In the genomic region with DNA sequence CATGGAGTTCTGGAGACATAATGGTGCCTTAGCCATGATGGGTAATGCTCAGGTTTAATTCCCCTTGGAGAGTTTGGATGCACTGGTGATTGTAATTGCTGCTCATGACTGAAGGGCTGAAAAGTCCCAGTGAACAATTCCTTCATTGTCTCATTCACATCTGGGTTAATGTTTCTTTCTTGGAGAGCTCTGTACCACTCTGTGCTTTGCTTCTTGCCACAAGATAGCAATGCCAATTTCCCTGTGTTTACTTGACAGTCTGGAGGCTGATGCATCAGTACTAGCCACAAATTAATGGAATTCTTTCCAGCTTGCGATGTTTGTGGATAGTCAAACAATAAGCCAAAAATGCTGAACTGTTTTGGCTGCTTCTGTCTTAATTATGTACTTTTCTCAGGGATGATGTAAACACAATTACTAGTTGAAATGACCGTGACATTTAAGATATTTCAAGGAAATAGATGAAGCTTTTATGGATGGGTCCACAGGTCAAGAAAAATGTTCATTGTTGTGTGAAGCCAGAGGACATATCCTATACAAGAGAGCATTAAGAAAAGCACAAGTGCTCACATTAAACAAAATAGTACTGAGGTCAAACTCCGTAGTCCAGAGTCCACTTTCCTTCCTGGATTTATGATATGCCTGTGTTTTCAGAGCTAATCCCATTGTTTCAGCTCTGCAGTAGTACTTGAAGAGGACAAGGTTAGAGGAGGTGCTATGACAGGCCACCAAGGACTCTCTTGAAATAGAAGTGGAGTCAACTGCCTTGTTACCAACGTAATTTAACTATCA, we compare ENCODE assay signal across 30 mouse cellular contexts.
DNase-seq lines count a peak whose midpoint lies in the region; ATAC-seq and TF ChIP-seq lines count a peak whose summit lies in the region.
"Had no signal": no experiment of that assay in that cellular context is flagged by ENCODE, and none has a peak within 500 bp of the region (broad histone marks: within the 10 kb centered on the region; RNA-seq: fewer than 3 reads in every experiment).

No protein-coding gene starts in this region.

- peak; percentile 70 for ATAC-seq in frontal cortex, adult (ENCODE audit: low TSS enrichment)
- ATAC-seq in intestine, embryonic 14.5 days (replicated peaks; ENCODE audit: low FRiP score, low TSS enrichment, low read depth), result 0 out of 2 replicates have a peak, but pooled peaks have one; percentile 40
- no peak for ATAC-seq in erythroblast, adult 5-6 weeks (replicated peaks; ENCODE audit: low FRiP score, poor library complexity, severe bottlenecking)
- ATAC-seq: activated CD4-positive, CD25-positive, alpha-beta regulatory T cell, adult 4 months; forebrain, embryonic 13.5 days had no signal

- no peaks in the 10 kb centered on the region for H3K79me2 ChIP-seq in myocyte (ENCODE audit: control insufficient read depth, insufficient read depth)

- no peak overlapping the region for H3K4me2 ChIP-seq in intestine, embryonic 14.5 days (ENCODE audit: low read length)
- H3K4me2 ChIP-seq in myocyte (ENCODE audit: low read depth), result peak overlapping the region; percentile 3
- H3K4me2 ChIP-seq: embryonic facial prominence, embryonic 12.5 days; forebrain, embryonic 13.5 days; heart, embryonic 12.5 days; hindbrain, embryonic 14.5 days; neural tube, embryonic 15.5 days had no signal

- no peak overlapping the region for H3K27ac ChIP-seq in intestine, embryonic 14.5 days (ENCODE audit: low read depth)
- H3K27ac ChIP-seq in forebrain, embryonic 10.5 days, result no peak overlapping the region
- H3K27ac ChIP-seq: embryonic facial prominence, embryonic 12.5 days; forebrain, embryonic 13.5 days; heart, adult 2 months; hindbrain, embryonic 14.5 days; liver, embryonic 14.5 days; neural tube, embryonic 15.5 days; stomach, postnatal 0 days had no signal

- H3K4me3 ChIP-seq in intestine, embryonic 14.5 days (ENCODE audit: low read depth, low read length), result no peak overlapping the region
- no peak overlapping the region for H3K4me3 ChIP-seq in myocyte
- no peak overlapping the region for H3K4me3 ChIP-seq in forebrain, embryonic 10.5 days
- H3K4me3 ChIP-seq: embryonic facial prominence, embryonic 12.5 days; erythroblast, embryonic 14.5 days; forebrain, embryonic 13.5 days; heart, adult 2 months; heart, embryonic 12.5 days; neural tube, embryonic 15.5 days had no signal

- no peak for DNase-seq in frontal cortex, adult 2 months (ENCODE audit: extremely low spot score in 1 of 2, low spot score in 1 of 2)
- DNase-seq in brain, adult 2 months (ENCODE audit: low read depth, low spot score), result peak; percentile 64
- no peak for DNase-seq in intestine, embryonic 14.5 days (ENCODE audit: low spot score)
- DNase-seq in forebrain, embryonic 10.5 days (ENCODE audit: extremely low spot score, low spot score), result no peak
- DNase-seq: adrenal gland, adult 8-10 months; B cell, adult 2 months; cerebellum, adult 11 months; cerebellum, adult 9-11 months; gastrocnemius, postnatal 25 days; heart, adult 2 months; kidney, postnatal 25 days; layer of hippocampus, postnatal 36 days; liver; lung, adult 2 months; lung, postnatal 10 days; midbrain, embryonic 14.5 days; retina, postnatal 1 day; thymus, postnatal 4 days had no signal

- no peak overlapping the region for H3K9ac ChIP-seq in intestine, embryonic 14.5 days (ENCODE audit: low read length)
- H3K9ac ChIP-seq: embryonic facial prominence, embryonic 12.5 days; forebrain, embryonic 13.5 days; heart, embryonic 12.5 days; hindbrain, embryonic 14.5 days; liver, embryonic 14.5 days; neural tube, embryonic 15.5 days had no signal

- WGBS in intestine, embryonic 14.5 days, result 39% methylated on average over 4 of the region's 4 CpGs
- 81% methylated on average over 4 of the region's 4 CpGs for WGBS in forebrain, embryonic 10.5 days

- TF ChIP-seq POLR2A in myocyte (IDR thresholded peaks at IDR 0.05; ENCODE audit: insufficient read length, low read depth), result no peak

- H3K27me3 ChIP-seq in intestine, embryonic 14.5 days (replicated peaks; ENCODE audit: control insufficient read depth, insufficient read depth, low read length), result no peaks in the 10 kb centered on the region
- H3K27me3 ChIP-seq in myocyte (ENCODE audit: control insufficient read depth, insufficient read depth, insufficient read length), result no peaks in the 10 kb centered on the region
- H3K27me3 ChIP-seq in forebrain, embryonic 10.5 days (ENCODE audit: poor library complexity, severe bottlenecking), result no peaks in the 10 kb centered on the region
- H3K27me3 ChIP-seq: embryonic facial prominence, embryonic 12.5 days; forebrain, embryonic 13.5 days; heart, embryonic 12.5 days; neural tube, embryonic 15.5 days had no signal

- H3K9me3 ChIP-seq in intestine, embryonic 14.5 days (ENCODE audit: control insufficient read depth, low read length), result no peaks in the 10 kb centered on the region
- no peaks in the 10 kb centered on the region for H3K9me3 ChIP-seq in forebrain, embryonic 10.5 days
- H3K9me3 ChIP-seq: embryonic facial prominence, embryonic 12.5 days; forebrain, embryonic 13.5 days; heart, embryonic 12.5 days; neural tube, embryonic 15.5 days had no signal

- H3ac ChIP-seq in myocyte (ENCODE audit: control insufficient read depth, insufficient read length), result no peak overlapping the region

- no peaks in the 10 kb centered on the region for H3K4me1 ChIP-seq in intestine, embryonic 14.5 days (replicated peaks; ENCODE audit: control insufficient read depth, insufficient read depth, low read length)
- no peaks in the 10 kb centered on the region for H3K4me1 ChIP-seq in forebrain, embryonic 10.5 days
- H3K4me1 ChIP-seq: embryonic facial prominence, embryonic 12.5 days; forebrain, embryonic 13.5 days; heart, embryonic 12.5 days; neural tube, embryonic 15.5 days had no signal

- no peaks in the 10 kb centered on the region for H3K36me3 ChIP-seq in intestine, embryonic 14.5 days (ENCODE audit: control insufficient read depth, insufficient read depth, low read length)
- no peaks in the 10 kb centered on the region for H3K36me3 ChIP-seq in myocyte (ENCODE audit: control insufficient read depth, insufficient read depth)
- no peaks in the 10 kb centered on the region for H3K36me3 ChIP-seq in forebrain, embryonic 10.5 days (replicated peaks)
- H3K36me3 ChIP-seq: embryonic facial prominence, embryonic 12.5 days; heart, embryonic 12.5 days; neural tube, embryonic 15.5 days had no signal

TF ChIP-seq in myocyte, 11 proteins besides CTCF, POLR2A, EP300 and RAD21:
- TF ChIP-seq MYOG (IDR thresholded peaks at IDR 0.05; ENCODE audit: control insufficient read depth in 1 of 3, insufficient read depth in 1 of 3, insufficient read length in 2 of 3, low read depth in 2 of 3), result no peak
- TF ChIP-seq TCF12 (IDR thresholded peaks at IDR 0.05; ENCODE audit: insufficient read depth, poor library complexity, severe bottlenecking), result no peak
- no peak for TF ChIP-seq SRF (IDR thresholded peaks at IDR 0.05; ENCODE audit: control insufficient read depth, insufficient read length, low read depth)
- TF ChIP-seq USF1 (IDR thresholded peaks at IDR 0.05; ENCODE audit: low read depth), result no peak
- TF ChIP-seq POLR2AphosphoS2 (IDR thresholded peaks at IDR 0.05; ENCODE audit: insufficient read length, low read depth), result no peak
- no peak for TF ChIP-seq MAX (IDR thresholded peaks at IDR 0.05; ENCODE audit: low read depth)
- no peak for TF ChIP-seq REST (IDR thresholded peaks at IDR 0.05; ENCODE audit: insufficient read depth, insufficient read length)
- no peak for TF ChIP-seq MYOD1 (IDR thresholded peaks at IDR 0.05; ENCODE audit: control insufficient read depth in 1 of 3, insufficient read length in 2 of 3, low read depth in 2 of 3)
- no peak for TF ChIP-seq E2F4 (IDR thresholded peaks at IDR 0.05; ENCODE audit: insufficient read depth)
- TF ChIP-seq TCF3 (IDR thresholded peaks at IDR 0.05; ENCODE audit: insufficient read length, low read depth), result no peak
- no peak for TF ChIP-seq CEBPB (IDR thresholded peaks at IDR 0.05; ENCODE audit: insufficient read depth, poor library complexity, severe bottlenecking)
TF ChIP-seq in myocyte: peak in this region for 0.
